Mouse (Mus musculus) cerebellum, adult 2 months (tissue): ENCODE results near the gene Sema4b.

Experiments used
- CTCF ChIP-seq: fragments of 200-500 bp; IDR thresholded peaks from 2 replicates; pipeline ENCODE4 v1.5.1; 2011; ENCODE audit warnings: low read depth, mild to moderate bottlenecking, control low read depth, low read length, moderate library complexity, borderline replicate concordance; ENCODE audit not compliant: insufficient read depth
- POLR2A ChIP-seq: fragments of 200-500 bp; IDR thresholded peaks from 2 replicates; pipeline ENCODE4 v1.6.1; 2011; ENCODE audit warnings: low read length, control low read depth, borderline replicate concordance; ENCODE audit not compliant: insufficient read depth

GRCm38 (mm10) chr7:80232489-80233029, 45.9 kb downstream of the Sema4b start, which contains the start of the genes Cib1 and Gdpgp1:
- peak; percentile 95 for TF ChIP-seq POLR2A
- no peak for TF ChIP-seq CTCF
